Mouse (Mus musculus): ENCODE results near the gene Faap20.

Gene Faap20

DNA sequence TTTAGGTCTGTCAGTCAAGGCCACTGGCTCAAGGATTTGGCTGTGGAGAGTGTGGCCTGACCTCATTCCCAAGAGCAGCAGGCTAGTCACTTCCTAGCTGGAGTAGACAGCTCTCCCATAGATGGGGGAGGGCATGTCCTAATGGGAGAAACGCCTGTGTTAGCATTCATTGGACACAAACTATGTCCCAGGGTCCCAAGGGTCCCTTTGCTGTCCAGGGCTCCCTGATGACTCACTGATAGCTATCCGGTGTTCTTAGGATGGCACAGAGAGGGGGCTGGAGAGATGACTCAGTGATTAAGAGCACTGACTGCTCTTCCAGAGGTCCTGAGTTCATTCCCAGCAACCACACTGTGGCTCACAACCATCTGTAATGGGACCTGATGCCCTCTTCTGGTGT is 31.6 kb downstream of the Faap20 start:
- intact Hi-C loops (cut with DNase I) = no loop called here

- intact Hi-C loops (cut with DNase I) = no loop called here
Measured at GRCm38 (mm10) chr4:155281652-155282051, 32.0 kb downstream of the Faap20 start.

GRCm38 (mm10) chr4:155282231-155282630 is 32.6 kb downstream of the Faap20 start:
- intact Hi-C loops (cut with DNase I) = no loop called here

GRCm38 (mm10) chr4:155283001-155283503 is 33.5 kb downstream of the Faap20 start:
- intact Hi-C loops (cut with DNase I) = no loop called here

DNA sequence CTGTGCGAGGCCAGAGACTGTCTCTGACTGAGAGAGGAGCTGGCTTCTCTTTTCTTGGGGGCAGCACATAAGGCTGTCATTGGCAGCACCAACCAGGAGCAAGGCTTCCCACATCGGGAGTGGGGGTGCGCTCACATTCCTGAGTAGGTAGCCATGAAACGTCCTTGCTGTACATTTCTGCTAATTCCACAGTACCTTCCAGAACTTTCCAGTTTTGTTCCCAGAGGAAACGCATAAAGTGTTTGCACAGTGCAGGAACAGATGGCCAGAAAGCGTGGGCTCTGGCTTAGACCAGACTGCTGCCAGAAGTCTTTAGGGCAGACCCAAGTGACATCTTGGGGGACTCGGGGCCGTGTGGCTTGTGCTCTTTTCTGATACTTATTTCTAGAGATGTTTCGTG is 34.0 kb downstream of the Faap20 start:
- intact Hi-C loops (cut with DNase I) = no loop called here

GRCm38 (mm10) chr4:155284521-155285379 is 35.1 kb downstream of the Faap20 start:
- intact Hi-C loops (cut with DNase I) = no loop called here

DNA sequence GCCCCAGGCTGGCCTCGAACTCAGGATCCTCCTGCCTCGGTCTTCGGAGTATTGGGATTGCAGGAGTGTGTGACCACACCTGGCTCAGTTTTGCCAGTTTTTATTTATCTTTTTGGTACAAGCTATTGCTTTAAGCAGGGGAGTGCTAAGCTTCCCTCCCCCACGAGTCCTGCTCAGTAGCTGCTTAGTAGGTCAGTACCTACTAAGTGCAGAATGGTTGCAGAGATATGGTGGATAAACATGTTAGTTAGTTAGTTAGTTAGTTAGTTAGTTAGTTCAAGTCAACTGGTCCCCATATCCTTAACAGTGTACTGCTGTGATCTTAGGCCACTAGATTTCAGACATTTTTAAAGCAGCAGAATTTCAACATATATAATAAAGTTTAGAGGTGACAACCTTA is 36.5 kb downstream of the Faap20 start:
- intact Hi-C loops (cut with DNase I) = no loop called here

DNA sequence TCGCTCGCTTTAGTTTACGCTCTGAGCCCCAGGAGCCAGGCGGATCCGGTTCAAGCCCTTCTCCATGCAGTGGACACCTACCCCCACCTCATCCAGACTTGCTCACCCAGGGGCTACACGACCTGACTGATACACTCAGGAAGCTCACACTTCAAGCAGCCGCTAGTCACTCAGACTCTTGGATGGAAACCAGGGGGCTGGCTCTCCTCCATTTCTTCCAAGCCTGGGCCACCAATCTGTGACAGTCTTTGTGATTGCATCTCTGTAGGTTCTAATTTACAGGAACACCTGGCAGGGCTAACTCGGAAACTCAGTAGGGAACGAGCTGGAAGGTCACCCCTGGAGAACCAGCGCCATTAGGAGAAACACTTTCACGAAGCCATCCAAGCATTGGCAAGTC is 38.1 kb downstream of the Faap20 start:
- intact Hi-C loops (cut with DNase I) = no loop called here

DNA sequence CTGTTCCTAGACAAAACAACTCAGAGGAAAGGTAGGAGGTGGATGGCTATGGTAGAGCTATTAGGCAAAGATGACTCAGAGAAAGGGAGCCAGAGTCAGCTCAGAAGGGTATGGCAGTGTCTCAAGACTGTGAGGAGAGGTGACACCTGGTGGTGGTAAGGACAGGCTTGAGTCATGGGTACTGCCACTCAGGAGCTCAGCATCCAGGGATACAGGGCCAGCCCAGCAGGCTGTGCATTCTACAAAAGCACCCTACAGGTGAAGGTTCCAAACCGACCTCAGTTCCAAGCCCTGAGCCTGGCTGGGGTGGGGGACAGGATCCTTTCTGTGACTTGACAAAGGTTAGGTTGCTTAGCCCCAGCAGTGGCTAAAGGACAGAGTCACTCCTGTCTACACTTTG is 39.0 kb downstream of the Faap20 start:
- intact Hi-C loops (cut with DNase I) = no loop called here

GRCm38 (mm10) chr4:155290045-155290444 is 40.4 kb downstream of the Faap20 start:
- intact Hi-C loops (cut with DNase I) = no loop called here

DNA sequence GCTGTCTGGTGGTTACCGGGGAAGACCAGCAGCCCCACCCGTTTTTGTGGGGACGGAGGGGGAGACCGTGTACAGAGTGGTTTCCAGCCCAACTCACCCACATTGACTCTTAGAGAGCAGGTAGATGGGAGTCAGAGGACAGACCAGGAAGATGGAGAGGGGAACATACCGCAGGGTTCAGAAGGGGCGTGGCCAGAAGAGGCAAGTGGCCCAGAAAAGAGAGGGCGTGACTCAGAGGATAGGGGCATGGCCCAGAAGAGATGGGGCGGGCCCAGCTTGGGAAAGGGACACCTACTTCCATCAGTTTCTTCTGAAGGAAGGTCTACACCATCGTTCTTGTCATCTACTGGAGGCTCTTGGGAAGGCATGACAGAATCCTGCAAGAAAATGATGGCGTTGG is 43.3 kb downstream of the Faap20 start:
- intact Hi-C loops (cut with DNase I) = no loop called here

GRCm38 (mm10) chr4:155294381-155294780 is 44.8 kb downstream of the Faap20 start:
- intact Hi-C loops (cut with DNase I) = no loop called here

GRCm38 (mm10) chr4:155295026-155295590 is 45.5 kb downstream of the Faap20 start:
- intact Hi-C loops (cut with DNase I) = no loop called here

GRCm38 (mm10) chr4:155295996-155296395 is 46.4 kb downstream of the Faap20 start:
- intact Hi-C loops (cut with DNase I) = no loop called here

DNA sequence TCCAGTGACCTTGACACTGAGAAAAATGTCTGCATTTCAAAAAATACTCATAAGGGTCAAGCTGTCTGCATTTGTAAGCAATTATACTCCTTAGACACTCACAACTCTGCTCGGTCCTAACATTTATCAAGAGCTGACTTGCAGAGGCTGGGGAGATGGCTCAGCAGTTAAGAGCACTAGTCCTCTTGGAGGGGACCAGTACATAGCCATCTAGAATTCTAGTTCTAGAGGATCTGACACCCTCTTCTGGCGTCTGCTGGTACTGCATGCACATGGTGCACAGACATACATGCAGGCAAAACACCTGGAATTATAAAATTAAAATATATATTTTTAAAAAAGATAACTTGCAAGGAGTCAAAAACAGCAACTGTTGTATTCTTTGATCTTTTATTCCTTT is 47.5 kb downstream of the Faap20 start:
- intact Hi-C loops (cut with DNase I) = no loop called here

GRCm38 (mm10) chr4:155298826-155299225 is 49.2 kb downstream of the Faap20 start:
- intact Hi-C loops (cut with DNase I) = no loop called here

DNA sequence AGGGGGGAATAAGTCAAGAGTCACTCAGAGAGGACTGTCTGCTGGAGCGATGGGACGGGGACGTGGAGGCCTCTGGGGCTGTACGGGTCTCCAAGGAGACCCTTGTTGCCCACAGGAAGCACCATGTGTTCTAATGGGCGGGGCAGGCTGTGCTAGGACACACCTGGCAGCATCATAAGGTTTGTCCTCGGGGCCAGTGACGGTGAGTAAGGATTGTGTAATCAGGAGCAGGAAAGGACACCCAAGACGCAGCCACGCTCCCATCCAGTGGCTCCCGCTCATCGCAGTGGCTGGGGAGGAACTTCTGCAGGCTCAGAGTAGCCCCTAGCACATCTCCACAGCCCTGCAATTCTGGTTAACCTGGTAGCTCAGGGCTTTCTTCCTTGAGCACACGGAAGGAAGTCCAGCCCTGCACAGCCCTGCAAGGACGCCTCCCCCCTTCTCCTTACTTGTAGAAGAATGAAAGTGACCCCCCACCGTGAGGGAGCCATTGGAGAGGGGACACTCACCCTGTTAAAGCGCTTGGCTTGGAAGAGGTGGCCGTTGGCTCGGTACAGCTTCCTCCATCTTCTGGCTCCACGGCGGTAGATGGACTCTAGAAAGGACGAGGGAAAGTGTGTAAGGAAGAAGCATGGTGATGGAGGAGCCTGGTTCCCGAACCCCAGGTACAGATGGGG is 51.0 kb downstream of the Faap20 start:
- intact Hi-C loops (cut with DNase I) = no loop called here

- intact Hi-C loops (cut with DNase I) = no loop called here
Measured at GRCm38 (mm10) chr4:155301098-155301447, 51.5 kb downstream of the Faap20 start.

DNA sequence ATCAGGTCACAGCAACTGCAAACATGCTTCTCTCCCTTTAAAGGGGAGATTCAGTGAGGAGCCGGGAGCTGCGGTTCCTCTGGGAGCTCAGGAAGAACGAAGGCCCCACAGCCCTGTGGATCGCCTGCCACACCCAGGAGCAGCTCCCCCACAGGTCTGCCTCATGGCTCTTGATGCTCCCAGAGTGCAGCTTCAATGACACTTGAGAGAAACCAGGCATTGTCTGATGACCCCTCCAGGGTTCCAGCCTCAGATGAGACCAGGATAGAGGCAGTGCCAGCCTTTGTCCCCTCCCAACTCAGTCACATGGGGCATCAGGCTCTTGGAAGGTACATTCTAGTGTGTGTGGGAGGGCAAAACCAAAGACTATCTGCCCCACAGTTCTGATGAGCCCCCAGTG is 52.4 kb downstream of the Faap20 start:
- intact Hi-C loops (cut with DNase I) = no loop called here

- intact Hi-C loops (cut with DNase I) = no loop called here
Measured at GRCm38 (mm10) chr4:155304508-155305096, 55.0 kb downstream of the Faap20 start.

GRCm38 (mm10) chr4:155305531-155306031 is 56.0 kb downstream of the Faap20 start:
- intact Hi-C loops (cut with DNase I) = no loop called here

Data from adrenal gland (tissue).